Mouse (Mus musculus) limb, embryonic 15.5 days (tissue): ENCODE data around the gene Ptges. TPM values are rescaled to one million over a fixed set of nuclear protein-coding genes. Genes with fewer than 3 reads are reported as not detected.
"Not testable (repeated sequence)": the region's sequence is repeated elsewhere in the genome, so short reads cannot be mapped to it uniquely, and the experiment has no call there.

Experiments used
- ATAC-seq: fragments of 200-750 bp; cut with Nextera tagmentation; 2 replicates; pipeline ENCODE4 v1.8.0; 2017; ENCODE audit warnings: low read depth, moderate TSS enrichment; ENCODE audit not compliant: insufficient number of reproducible peaks, low FRiP score, low TSS enrichment
- H3K27ac ChIP-seq: fragments of 300-500 bp; sonication (generic); 2 replicates; pipeline ENCODE4 v1.5.1; 2015; ENCODE audit warnings: moderate library complexity, mild to moderate bottlenecking, inconsistent platforms
- H3K27me3 ChIP-seq: fragments of 300-500 bp; sonication (generic); 2 replicates; pipeline ENCODE4 v1.6.1; 2015; ENCODE audit warnings: inconsistent platforms
- H3K36me3 ChIP-seq: fragments of 300-500 bp; sonication (generic); 2 replicates; pipeline ENCODE4 v1.6.1; 2015; ENCODE audit warnings: inconsistent platforms
- H3K4me1 ChIP-seq: fragments of 300-500 bp; sonication (generic); 2 replicates; pipeline ENCODE4 v1.6.1; 2015; ENCODE audit warnings: inconsistent platforms
- H3K4me2 ChIP-seq: fragments of 300-500 bp; sonication (generic); 2 replicates; pipeline ENCODE4 v1.6.1; 2015; ENCODE audit warnings: mild to moderate bottlenecking, inconsistent platforms
- H3K4me3 ChIP-seq: fragments of 300-500 bp; sonication (generic); 2 replicates; pipeline ENCODE4 v1.5.1; 2015; ENCODE audit warnings: mild to moderate bottlenecking, inconsistent platforms
- H3K9ac ChIP-seq: fragments of 300-500 bp; sonication (generic); 2 replicates; pipeline ENCODE4 v1.6.1; 2015; ENCODE audit warnings: inconsistent platforms
- H3K9me3 ChIP-seq: fragments of 300-500 bp; sonication (generic); 2 replicates; pipeline ENCODE4 v1.6.1; 2016; ENCODE audit warnings: inconsistent platforms
- WGBS: fragments of 180-500 bp; shearing (Covaris S2); methylation state at CpG from one replicate; pipeline ENCODE4 v1.1.7; 2015; 5-methylcytosine and 5-hydroxymethylcytosine counted together
- polyA plus RNA-seq: library from polyadenylated mRNA; unstranded; fragments of >200 nt; fragmentation: Nextera tagmentation; extraction: Ambion mirVana; gene quantifications from 2 replicates; pipeline ENCODE4 v1.2.1, GENCODE M21; 2015

Gene Ptges
- polyA plus RNA-seq, 1 experiment from 2014 or later = 35.3 TPM

DNA sequence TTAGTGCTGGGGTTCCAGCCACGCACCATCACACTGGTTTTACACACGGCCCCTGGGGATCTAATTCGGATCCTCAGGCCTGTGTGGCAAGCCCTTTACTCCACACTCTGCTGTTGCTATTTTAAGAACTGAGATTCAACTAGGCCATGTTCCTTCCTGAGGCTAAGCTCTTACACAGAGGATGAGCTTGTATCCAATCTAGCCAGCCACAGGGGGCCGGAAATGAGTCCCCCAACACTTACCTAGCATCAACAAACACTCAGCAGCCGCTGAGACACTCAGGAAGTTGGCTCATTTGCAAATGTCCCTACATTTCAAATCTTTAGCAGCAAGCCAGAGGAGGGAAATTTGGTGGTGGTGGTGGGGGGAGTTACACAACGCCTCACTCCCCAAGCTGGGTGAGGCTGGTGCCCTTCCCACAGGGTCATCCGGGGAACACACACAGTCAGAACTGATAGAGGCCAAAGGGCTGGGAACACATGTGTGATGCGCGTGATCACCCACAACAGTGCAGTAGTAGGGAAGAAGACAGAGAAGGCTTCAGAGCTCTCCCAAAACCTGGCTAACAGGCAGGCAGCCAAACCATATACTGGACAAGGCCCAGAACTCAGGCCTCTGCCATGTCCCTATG, 2.4 kb downstream of the Ptges start:
- Histone ChIP-seq H3K36me3 (no peaks in the 10 kb centered on the region), H3K9me3 (no peaks in the 10 kb centered on the region), H3K9ac (no peak overlapping the region), H3K4me1 (peaks cover 33% of the 10 kb centered on the region), H3K4me2 (no peak overlapping the region), H3K27me3 (no peaks in the 10 kb centered on the region), H3K27ac (no peak overlapping the region; the same call in 1 of the 2 replicates), H3K4me3 (no peak overlapping the region)
- 52% methylated on average over 9 of the region's 9 CpGs for WGBS
- ATAC-seq = no peak

DNA sequence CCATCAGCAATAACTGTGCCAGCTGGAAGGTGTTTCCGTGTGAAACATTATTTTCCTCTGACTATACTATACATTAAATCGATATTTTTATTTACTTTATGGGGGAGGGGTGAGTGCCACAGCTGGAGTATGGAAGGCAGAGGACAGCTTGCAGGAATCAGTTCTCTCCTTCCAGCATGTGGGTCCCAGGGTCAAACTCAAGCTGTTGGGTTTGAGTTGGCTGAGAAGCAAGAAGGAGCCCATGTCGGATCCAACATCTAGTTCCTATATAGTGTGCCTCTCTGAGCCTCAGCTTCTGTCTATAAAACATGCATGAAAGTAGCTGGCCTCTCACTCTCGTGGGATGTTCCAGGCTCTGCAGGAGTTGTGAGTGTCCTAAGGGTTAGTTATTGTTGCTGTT, 3.3 kb downstream of the Ptges start:
- Histone ChIP-seq H3K4me3 (no peak overlapping the region), H3K4me1 (peaks cover 33% of the 10 kb centered on the region), H3K9ac (no peak overlapping the region), H3K9me3 (no peaks in the 10 kb centered on the region), H3K27ac (no peak overlapping the region), H3K27me3 (no peaks in the 10 kb centered on the region), H3K4me2 (no peak overlapping the region), H3K36me3 (no peaks in the 10 kb centered on the region)
- WGBS = 70% methylated on average over 4 of the region's 4 CpGs
- no peak for ATAC-seq

DNA sequence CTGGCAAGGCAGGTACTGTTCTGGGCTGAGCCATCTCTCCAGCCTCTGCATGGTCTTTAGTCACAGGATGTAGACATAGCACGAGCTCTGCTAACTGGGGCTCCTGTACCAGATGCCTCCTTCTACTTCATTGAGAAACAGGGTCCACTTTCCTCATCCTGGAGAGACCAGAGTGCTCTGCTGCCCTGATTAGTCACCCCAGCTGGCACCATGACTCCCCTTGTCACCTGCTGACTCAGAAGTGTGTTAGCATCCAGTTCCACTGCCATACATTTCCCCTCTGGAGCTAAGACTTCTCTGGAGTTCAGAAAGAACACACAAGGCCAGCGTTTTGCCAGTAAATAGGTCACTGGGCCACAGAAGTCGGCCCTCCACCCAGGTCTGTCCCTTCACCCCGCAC, 4.5 kb downstream of the Ptges start:
- Histone ChIP-seq H3K4me2 (no peak overlapping the region), H3K4me3 (no peak overlapping the region), H3K4me1 (peaks cover 33% of the 10 kb centered on the region), H3K9ac (no peak overlapping the region), H3K27me3 (no peaks in the 10 kb centered on the region), H3K9me3 (no peaks in the 10 kb centered on the region), H3K27ac (no peak overlapping the region), H3K36me3 (no peaks in the 10 kb centered on the region)
- no peak for ATAC-seq
- 83% methylated on average over 4 of the region's 4 CpGs for WGBS

GRCm38 (mm10) chr2:30923099-30923498, 6.6 kb downstream of the Ptges start:
- no peak for ATAC-seq
- H3K36me3 ChIP-seq = no peaks in the 10 kb centered on the region
- H3K9ac ChIP-seq = no peak overlapping the region
- H3K27ac ChIP-seq = no peak overlapping the region
- no peak overlapping the region for H3K4me3 ChIP-seq
- WGBS = 44% methylated on average over 3 of the region's 3 CpGs
- no peaks in the 10 kb centered on the region for H3K27me3 ChIP-seq
- H3K4me1 ChIP-seq = peaks cover 28% of the 10 kb centered on the region
- H3K9me3 ChIP-seq = no peaks in the 10 kb centered on the region
- H3K4me2 ChIP-seq = no peak overlapping the region

DNA sequence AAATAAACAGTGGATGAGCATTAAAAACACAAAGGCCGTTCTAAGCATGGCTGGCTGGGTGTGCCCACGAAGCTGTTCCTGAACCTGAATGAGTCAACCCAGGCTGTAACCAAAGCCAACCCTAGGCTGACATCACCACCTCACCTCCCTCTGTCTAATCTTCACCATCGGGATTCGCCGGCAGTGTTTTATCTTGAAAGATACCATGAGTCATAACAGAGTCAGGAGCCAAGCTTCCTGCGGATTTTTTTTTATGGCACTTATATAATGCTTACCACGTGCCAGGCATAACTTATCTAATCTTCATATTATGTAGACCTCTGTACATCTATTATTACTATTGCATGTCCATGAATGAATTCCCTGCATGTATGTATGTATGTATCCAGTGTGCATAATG, 9.4 kb downstream of the Ptges start:
- H3K9ac ChIP-seq = no peak overlapping the region
- no peaks in the 10 kb centered on the region for H3K27me3 ChIP-seq
- H3K36me3 ChIP-seq = no peaks in the 10 kb centered on the region
- no peak overlapping the region for H3K4me3 ChIP-seq
- 0 out of 2 replicates have a peak overlapping the region, but pooled peaks have one; percentile 27 for H3K27ac ChIP-seq
- peaks cover 22% of the 10 kb centered on the region for H3K4me1 ChIP-seq
- no peak overlapping the region for H3K4me2 ChIP-seq
- H3K9me3 ChIP-seq = no peaks in the 10 kb centered on the region
- WGBS = 58% methylated on average over 7 of the region's 7 CpGs
- no peak; the same call in 1 of the 2 replicates for ATAC-seq

DNA sequence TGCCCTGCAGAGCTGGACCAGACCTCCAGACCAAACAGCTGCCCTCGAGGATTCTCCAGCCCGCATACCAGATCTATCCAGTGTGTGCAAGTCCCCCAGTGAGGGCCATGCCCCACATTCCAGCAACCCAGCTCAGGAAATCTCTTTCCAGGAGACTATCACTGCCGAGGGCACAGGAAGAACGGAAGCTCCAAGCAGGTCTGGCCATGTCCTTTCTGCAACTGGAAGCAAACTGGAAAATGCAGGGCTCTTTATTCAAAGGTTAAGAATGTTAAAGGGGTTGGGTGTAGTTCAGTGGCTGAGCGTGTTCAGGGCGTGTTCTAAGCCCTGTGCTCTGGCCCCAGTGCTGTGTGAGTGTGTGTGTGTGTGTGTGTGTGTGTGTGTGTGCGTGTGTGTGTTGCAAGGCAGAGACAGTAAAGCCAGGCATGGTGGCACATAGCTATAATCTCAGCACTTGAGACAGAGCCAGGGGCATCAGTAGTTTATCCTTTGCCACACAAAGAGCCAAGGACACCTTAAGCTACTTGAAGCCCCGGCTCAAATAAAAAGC, 10.8 kb downstream of the Ptges start:
- Histone ChIP-seq H3K4me3 (no peak overlapping the region), H3K9ac (no peak overlapping the region), H3K4me1 (peaks cover 28% of the 10 kb centered on the region), H3K9me3 (no peaks in the 10 kb centered on the region), H3K27ac (peak overlapping the region; percentile 68), H3K27me3 (no peaks in the 10 kb centered on the region), H3K4me2 (no peak overlapping the region), H3K36me3 (no peaks in the 10 kb centered on the region)
- 43% methylated on average over 8 of the region's 8 CpGs for WGBS
- ATAC-seq = no peak

DNA sequence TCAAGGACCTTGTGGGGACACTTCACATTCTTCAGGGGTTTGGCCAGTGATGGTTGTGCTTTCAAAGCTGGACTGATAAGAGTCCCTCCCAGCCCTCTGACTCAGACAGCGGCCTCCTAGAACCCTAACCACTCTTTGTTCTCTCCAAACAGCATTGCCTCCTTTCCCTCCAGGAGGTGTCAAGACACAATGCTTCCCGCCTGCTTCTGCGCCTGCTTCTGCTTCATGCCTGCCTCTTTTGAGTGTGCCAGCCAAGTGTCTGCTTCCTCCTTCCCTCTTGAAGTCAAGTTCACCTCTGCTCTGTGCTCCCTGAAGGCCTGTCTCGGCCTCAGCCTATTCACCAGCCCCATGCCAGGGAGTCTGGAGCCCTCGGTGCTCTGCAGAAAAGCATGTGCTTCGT, 11.5 kb downstream of the Ptges start:
- Histone ChIP-seq H3K36me3 (no peaks in the 10 kb centered on the region), H3K9ac (no peak overlapping the region), H3K27ac (peak overlapping the region; percentile 68; the same call in 1 of the 2 replicates), H3K27me3 (no peaks in the 10 kb centered on the region), H3K4me3 (no peak overlapping the region), H3K9me3 (no peaks in the 10 kb centered on the region), H3K4me2 (no peak overlapping the region), H3K4me1 (peaks cover 28% of the 10 kb centered on the region)
- 58% methylated on average over 6 of the region's 6 CpGs for WGBS
- no peak for ATAC-seq

- no peak for ATAC-seq
- H3K4me3 ChIP-seq = no peak overlapping the region
- H3K9ac ChIP-seq = no peak overlapping the region
- H3K36me3 ChIP-seq = no peaks in the 10 kb centered on the region
- no peaks in the 10 kb centered on the region for H3K27me3 ChIP-seq
- peaks cover 28% of the 10 kb centered on the region for H3K4me1 ChIP-seq
- 84% methylated on average over 7 of the region's 7 CpGs for WGBS
- no peak overlapping the region for H3K4me2 ChIP-seq
- H3K9me3 ChIP-seq = no peaks in the 10 kb centered on the region
- H3K27ac ChIP-seq = no peak overlapping the region
Measured at GRCm38 (mm10) chr2:30917649-30918048, 12.0 kb downstream of the Ptges start.

DNA sequence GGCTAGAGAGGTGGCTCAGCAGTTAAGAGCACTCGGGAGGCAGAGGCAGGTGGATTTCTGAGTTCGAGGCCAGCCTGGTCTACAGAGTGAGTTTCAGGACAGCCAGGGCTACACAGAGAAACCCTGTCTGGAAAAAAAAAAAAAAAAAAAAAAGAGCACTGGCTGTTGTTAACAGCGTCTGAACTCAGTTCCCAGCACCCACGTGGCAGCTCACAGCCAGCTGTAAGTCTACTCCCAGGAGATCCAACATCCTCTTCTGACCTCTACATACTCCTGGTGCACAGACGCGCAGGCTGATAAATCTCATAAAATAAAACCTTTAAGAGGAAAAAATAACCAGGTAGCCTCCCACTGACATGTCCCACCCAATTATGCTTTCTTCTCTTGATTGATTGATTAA, 13.7 kb downstream of the Ptges start:
- ATAC-seq = not testable (repeated sequence)
- WGBS = 58% methylated on average over 6 of the region's 6 CpGs

GRCm38 (mm10) chr2:30915376-30915775, 14.3 kb downstream of the Ptges start:
- Histone ChIP-seq H3K9ac (no peak overlapping the region), H3K4me1 (peaks cover 28% of the 10 kb centered on the region), H3K36me3 (no peaks in the 10 kb centered on the region), H3K4me3 (no peak overlapping the region), H3K9me3 (no peaks in the 10 kb centered on the region), H3K27ac (no peak overlapping the region), H3K27me3 (no peaks in the 10 kb centered on the region), H3K4me2 (no peak overlapping the region)
- 80% methylated on average over 5 of the region's 5 CpGs for WGBS
- ATAC-seq = no peak

More for the DNA sequence above, 13.7 kb downstream of the Ptges start:
- not testable (repeated sequence) for H3K27ac ChIP-seq, H3K4me3 ChIP-seq, H3K4me2 ChIP-seq, H3K9me3 ChIP-seq, H3K27me3 ChIP-seq, H3K36me3 ChIP-seq, H3K9ac ChIP-seq
- H3K4me1 ChIP-seq = peaks cover 28% of the 10 kb centered on the region

- H3K9ac ChIP-seq = no peak overlapping the region
- no peaks in the 10 kb centered on the region for H3K9me3 ChIP-seq
- WGBS = 42% methylated on average over 3 of the region's 3 CpGs
- no peak overlapping the region for H3K4me2 ChIP-seq
- H3K27ac ChIP-seq = no peak overlapping the region
- no peaks in the 10 kb centered on the region for H3K27me3 ChIP-seq
- ATAC-seq = no peak
- H3K4me1 ChIP-seq = peaks cover 28% of the 10 kb centered on the region
- H3K36me3 ChIP-seq = no peaks in the 10 kb centered on the region
- no peak overlapping the region for H3K4me3 ChIP-seq
Measured at GRCm38 (mm10) chr2:30914836-30915235, 14.8 kb downstream of the Ptges start.

DNA sequence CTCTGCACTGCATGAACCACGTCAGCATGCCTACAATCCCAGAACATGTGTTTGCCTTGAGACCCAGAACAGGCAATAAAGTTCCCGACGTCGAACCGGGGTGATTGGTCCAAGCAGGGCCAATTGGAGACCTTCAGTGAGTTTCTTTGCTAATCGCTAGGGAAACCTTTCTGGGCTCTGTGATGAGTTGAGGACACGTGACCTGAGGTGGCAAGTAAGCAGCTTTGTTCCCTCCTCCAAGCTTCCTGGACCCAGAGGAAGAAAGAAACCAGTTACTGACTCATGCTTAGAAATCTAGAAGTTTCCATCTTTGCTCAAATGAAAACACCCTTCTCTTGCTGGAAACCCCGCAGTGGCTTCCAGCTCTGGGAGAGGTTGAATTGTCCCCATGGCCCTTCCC, 16.6 kb downstream of the Ptges start:
- Histone ChIP-seq H3K4me1 (peaks cover 13% of the 10 kb centered on the region), H3K9ac (no peak overlapping the region), H3K4me2 (no peak overlapping the region), H3K9me3 (no peaks in the 10 kb centered on the region), H3K27ac (no peak overlapping the region), H3K36me3 (no peaks in the 10 kb centered on the region), H3K27me3 (no peaks in the 10 kb centered on the region), H3K4me3 (no peak overlapping the region)
- no peak for ATAC-seq
- 69% methylated on average over 8 of the region's 8 CpGs for whole genome bisulfite sequencing
